Mouse (Mus musculus) forebrain, embryonic 14.5 days (tissue): ENCODE data around the gene Trip10. TPM values are rescaled to one million over a fixed set of nuclear protein-coding genes. Genes with fewer than 3 reads are reported as not detected.
A peak's percentile ranks its signal among the peaks of the same experiment; 100 is the strongest.

Source experiments
- ATAC-seq: fragments of 200-750 bp; cut with Nextera tagmentation; 2 replicates; pipeline ENCODE4 v1.8.0; 2017; ENCODE audit warnings: mild to moderate bottlenecking, moderate library complexity
- DNase-seq: peaks from one replicate; pipeline ENCODE4 v3.0.0-alpha.2; 2015; ENCODE audit warnings: low spot score
- H3K27ac ChIP-seq: fragments of 300-500 bp; sonication (generic); 2 replicates; pipeline ENCODE4 v1.5.1; 2014; ENCODE audit warnings: low read depth, mild to moderate bottlenecking, control low read depth, low read length, moderate library complexity
- H3K27me3 ChIP-seq: fragments of 300-500 bp; sonication (generic); replicated peaks from 2 replicates; pipeline ENCODE4 v1.6.1; 2014; ENCODE audit warnings: low read length, control low read depth, mixed read lengths; ENCODE audit not compliant: control insufficient read depth, insufficient read depth
- H3K36me3 ChIP-seq: fragments of 300-500 bp; sonication (generic); 2 replicates; pipeline ENCODE4 v1.6.1; 2014; ENCODE audit warnings: low read length, control low read depth; ENCODE audit not compliant: control insufficient read depth, insufficient read depth
- H3K4me1 ChIP-seq: fragments of 300-500 bp; sonication (generic); 2 replicates; pipeline ENCODE4 v1.6.1; 2014; ENCODE audit warnings: antibody characterized with exemption, low read length, control low read depth; ENCODE audit not compliant: control insufficient read depth, insufficient read depth
- H3K4me2 ChIP-seq: fragments of 300-500 bp; sonication (generic); 2 replicates; pipeline ENCODE4 v1.6.1; 2014; ENCODE audit warnings: mild to moderate bottlenecking, control low read depth, low read length
- H3K4me3 ChIP-seq: fragments of 300-500 bp; sonication (generic); 2 replicates; pipeline ENCODE4 v1.5.1; 2014; ENCODE audit warnings: low read depth, low read length, control low read depth
- H3K9ac ChIP-seq: fragments of 300-500 bp; sonication (generic); 2 replicates; pipeline ENCODE4 v1.6.1; 2014; ENCODE audit warnings: mild to moderate bottlenecking, low read length, control low read depth, moderate library complexity
- H3K9me3 ChIP-seq: fragments of 300-500 bp; sonication (generic); replicated peaks from 2 replicates; pipeline ENCODE4 v1.6.1; 2016; ENCODE audit warnings: low read length, control low read depth, mixed read lengths; ENCODE audit not compliant: control insufficient read depth
- WGBS: fragments of 180-500 bp; shearing (Covaris S2); extraction: QIAGEN DNeasy Blood & Tissue Kit; methylation state at CpG from one replicate; pipeline ENCODE4 v1.1.7; 2014; 5-methylcytosine and 5-hydroxymethylcytosine counted together
- polyA plus RNA-seq: library from polyadenylated mRNA; unstranded; fragments of >200 nt; fragmentation: Nextera tagmentation; extraction: Ambion mirVana; gene quantifications from 2 replicates; pipeline ENCODE4 v1.2.1, GENCODE M21; 2014

Gene Trip10
- 10.4 and 11.8 TPM in 2 replicates for polyA plus RNA-seq

DNA sequence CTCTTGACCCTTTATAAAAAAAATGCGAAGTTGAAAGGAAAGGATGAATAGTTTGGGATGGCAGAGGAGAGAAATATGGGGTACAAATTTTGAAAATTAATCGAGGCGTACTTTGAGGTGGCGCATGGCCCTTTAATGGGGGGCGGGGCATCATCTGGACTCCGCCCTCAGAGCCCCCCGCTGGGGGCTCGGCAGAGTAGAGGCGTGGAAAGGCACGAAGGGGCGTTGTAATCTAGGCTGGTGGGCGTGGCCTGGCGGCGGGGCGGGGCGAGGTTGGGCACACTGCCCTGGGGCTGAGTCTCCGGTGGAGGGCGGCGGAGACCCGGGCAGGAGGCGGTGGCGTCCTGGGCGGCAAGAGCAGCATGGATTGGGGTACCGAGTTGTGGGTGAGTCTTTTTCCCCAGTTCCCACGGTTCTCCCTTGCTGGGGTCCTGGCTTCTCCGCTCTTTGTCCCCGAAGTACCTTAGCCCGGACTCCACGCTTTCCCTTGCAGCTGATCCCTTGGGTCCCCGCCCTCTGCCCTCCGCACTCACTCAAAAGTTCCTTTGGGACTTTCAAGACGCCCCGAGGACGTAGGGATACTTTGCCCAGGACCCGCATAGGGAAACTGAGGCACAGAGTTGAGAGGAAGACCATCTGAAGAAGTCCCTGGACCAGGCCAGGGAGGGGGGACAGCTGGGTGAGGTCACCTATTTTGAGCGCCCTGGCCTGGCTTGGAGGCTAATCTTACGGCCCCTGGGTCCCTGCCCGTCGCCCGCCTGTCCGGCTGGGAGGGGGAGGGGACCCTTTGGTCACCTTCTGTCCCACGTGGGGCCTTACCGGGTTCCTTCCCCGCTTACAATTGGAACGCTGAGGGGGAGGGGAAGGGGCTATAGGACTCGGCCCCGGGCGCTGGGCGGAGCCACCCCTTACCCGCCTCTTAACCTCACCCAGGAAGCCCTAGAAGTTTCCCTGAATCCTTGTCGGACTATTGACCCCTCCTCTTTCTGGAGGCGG lies at the start of gene Trip10:
Trip10 (plus strand) TSS at position 270 of the 996 bp plus-strand sequence.
- under 1% methylated on average over 49 of the region's 52 CpGs for WGBS
- no peaks in the 10 kb centered on the region for H3K9me3 ChIP-seq
- DNase-seq (peak; percentile 89), ATAC-seq (peak; percentile 11)
- H3K36me3 ChIP-seq: peaks cover 10% of the 10 kb centered on the region
- H3K27me3 ChIP-seq: no peaks in the 10 kb centered on the region
- peaks cover 26% of the 10 kb centered on the region for H3K4me1 ChIP-seq
- peak within 1 kb of the TSS; percentile 56 for H3K4me3 ChIP-seq
- peak within 1 kb of the TSS; percentile 63 for H3K9ac ChIP-seq
- H3K27ac ChIP-seq: peak within 1 kb of the TSS; percentile 86
- peak within 1 kb of the TSS; percentile 89 for H3K4me2 ChIP-seq

GRCm38 (mm10) chr17:57201841-57202724 lies 47.2 kb upstream of the Trip10 start:
- H3K4me1 ChIP-seq: no peaks in the 10 kb centered on the region
- H3K27me3 ChIP-seq: no peaks in the 10 kb centered on the region
- no peak overlapping the region for H3K4me3 ChIP-seq
- no peak overlapping the region for H3K4me2 ChIP-seq
- no peaks in the 10 kb centered on the region for H3K9me3 ChIP-seq
- DNase-seq (no peak), ATAC-seq (no peak)
- no peak overlapping the region for H3K27ac ChIP-seq
- H3K36me3 ChIP-seq: no peaks in the 10 kb centered on the region
- H3K9ac ChIP-seq: no peak overlapping the region
- 84% methylated on average over 10 of the region's 10 CpGs for WGBS

DNA sequence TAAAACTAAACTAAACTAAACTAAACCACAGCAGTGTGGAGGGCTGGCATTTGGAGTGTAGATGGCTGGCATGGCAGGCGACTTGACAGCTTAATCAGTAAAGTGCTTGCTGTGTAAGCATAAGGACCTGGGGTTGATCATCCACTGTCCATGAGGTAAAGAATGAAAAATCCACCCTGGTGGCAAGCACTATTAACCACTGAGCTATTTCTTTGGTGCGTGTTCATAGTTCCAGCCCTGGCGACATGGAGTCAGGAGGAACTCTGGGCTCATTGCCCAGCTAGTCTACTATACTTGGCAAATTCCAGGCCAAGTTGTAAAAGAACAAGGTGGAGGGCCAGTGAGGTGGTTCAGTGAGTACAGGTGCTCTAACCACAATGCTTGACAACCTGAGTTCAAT lies 41.3 kb upstream of the Trip10 start:
- Histone ChIP-seq H3K9me3 (no peaks in the 10 kb centered on the region), H3K9ac (no peak overlapping the region), H3K27ac (no peak overlapping the region), H3K4me1 (no peaks in the 10 kb centered on the region), H3K4me3 (no peak overlapping the region), H3K4me2 (no peak overlapping the region), H3K36me3 (no peaks in the 10 kb centered on the region), H3K27me3 (no peaks in the 10 kb centered on the region)
- no peak for DNase-seq
- ATAC-seq: no peak
- WGBS: 89% methylated on average over 3 of the region's 3 CpGs

- no peaks in the 10 kb centered on the region for H3K4me1 ChIP-seq
- 81% methylated on average over 4 of the region's 4 CpGs for WGBS
- H3K4me3 ChIP-seq: no peak overlapping the region
- DNase-seq: no peak
- H3K27ac ChIP-seq: no peak overlapping the region
- H3K4me2 ChIP-seq: no peak overlapping the region
- H3K9me3 ChIP-seq: no peaks in the 10 kb centered on the region
- ATAC-seq: no peak
- H3K9ac ChIP-seq: no peak overlapping the region
- H3K27me3 ChIP-seq: no peaks in the 10 kb centered on the region
- H3K36me3 ChIP-seq: no peaks in the 10 kb centered on the region
Observed at GRCm38 (mm10) chr17:57209330-57209729, 39.9 kb upstream of the Trip10 start.

DNA sequence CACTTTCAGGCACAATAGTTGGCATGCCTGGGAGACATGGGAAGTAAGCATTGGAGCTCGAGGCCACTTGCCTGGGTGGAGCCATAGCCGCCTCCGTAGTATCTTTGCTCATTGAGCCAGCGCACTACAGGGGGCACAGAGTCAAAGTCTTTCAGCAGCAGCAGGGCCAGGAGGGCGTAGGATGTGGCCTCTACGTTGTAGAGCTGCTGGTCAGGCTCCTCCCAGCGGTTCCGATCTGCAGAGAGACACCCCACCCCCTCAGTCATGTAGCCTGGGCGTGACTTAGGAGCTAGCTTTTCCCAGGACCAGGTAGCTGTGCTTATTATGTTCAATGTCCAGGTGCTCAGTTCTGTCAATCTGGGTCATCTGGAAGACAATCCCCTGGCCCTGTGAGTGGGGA lies 37.8 kb upstream of the Trip10 start:
- no peak overlapping the region for H3K4me2 ChIP-seq
- 59% methylated on average over 9 of the region's 9 CpGs for WGBS

DNA sequence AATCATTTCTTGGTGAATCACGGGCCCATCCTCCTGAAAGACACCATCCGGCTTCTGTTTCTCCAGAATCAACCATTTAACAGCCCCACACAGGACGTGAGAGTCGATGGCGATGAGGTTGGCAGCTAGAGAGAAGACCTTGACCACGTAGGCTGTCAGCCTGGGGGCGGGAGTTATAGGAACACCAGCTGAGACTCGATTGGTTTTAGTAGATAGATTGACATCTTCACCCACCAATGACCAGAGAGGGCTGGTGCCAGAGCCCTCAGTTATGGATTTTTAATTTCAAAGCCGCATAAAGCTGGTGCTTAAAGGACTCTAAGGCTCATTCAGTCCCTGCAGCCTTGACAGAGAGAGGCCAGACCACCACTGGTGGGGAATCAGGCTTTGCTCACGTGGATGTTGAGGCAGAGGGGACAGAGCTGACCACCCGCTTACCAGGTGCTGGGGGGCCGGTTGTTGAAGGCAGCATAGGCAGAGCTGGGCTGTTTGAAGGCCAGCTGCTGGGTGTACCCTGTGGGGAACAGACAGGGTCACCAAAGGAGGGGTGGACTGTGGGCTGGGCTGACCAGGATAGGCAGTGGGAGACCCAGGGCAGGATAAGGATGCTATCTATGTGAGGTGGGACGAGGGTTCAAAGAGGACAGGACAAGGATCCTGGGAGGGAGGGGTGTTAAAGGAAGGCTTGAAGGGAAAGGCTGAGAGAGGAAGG lies 34.4 kb upstream of the Trip10 start:
- Histone ChIP-seq H3K4me2 (no peak overlapping the region), H3K4me3 (no peak overlapping the region)

More for the DNA sequence above, 37.8 kb upstream of the Trip10 start:
- no peaks in the 10 kb centered on the region for H3K9me3 ChIP-seq
- H3K27me3 ChIP-seq: no peaks in the 10 kb centered on the region
- no peak overlapping the region for H3K4me3 ChIP-seq
- H3K27ac ChIP-seq: no peak overlapping the region
- no peak for ATAC-seq
- no peak overlapping the region for H3K9ac ChIP-seq
- DNase-seq: no peak
- no peaks in the 10 kb centered on the region for H3K4me1 ChIP-seq
- H3K36me3 ChIP-seq: no peaks in the 10 kb centered on the region

DNA sequence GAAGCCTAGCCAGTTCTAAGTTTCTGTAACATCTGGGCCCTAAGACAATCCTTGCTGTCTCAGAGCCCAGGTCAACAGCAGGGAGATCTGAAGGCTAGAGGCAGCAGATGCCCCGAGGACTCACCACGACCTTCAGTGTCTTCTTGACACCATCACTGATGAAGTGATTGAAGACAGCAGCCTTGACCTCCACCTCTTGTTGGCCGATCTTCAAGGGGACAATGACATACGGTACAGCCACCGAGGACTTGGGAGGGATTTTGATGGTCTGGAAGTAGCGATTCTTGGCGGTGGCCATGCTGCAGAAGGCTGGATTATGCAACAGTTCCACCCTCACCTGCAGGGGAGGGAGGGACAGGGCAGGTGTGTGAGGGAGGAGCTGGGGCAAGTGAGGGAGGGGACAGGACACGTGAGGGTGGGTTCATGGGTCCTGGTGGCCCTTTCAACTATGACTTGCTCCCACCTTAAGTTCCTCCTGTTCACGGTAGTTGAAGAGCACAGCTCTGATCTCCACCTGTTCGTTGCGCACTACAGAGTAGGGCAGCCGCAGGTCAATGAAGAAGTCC lies 30.8 kb upstream of the Trip10 start:
- 84% methylated on average over 12 of the region's 12 CpGs for WGBS
- H3K9ac ChIP-seq: no peak overlapping the region
- no peaks in the 10 kb centered on the region for H3K9me3 ChIP-seq
- H3K36me3 ChIP-seq: no peaks in the 10 kb centered on the region
- DNase-seq (no peak), ATAC-seq (no peak)
- no peaks in the 10 kb centered on the region for H3K27me3 ChIP-seq
- no peak overlapping the region for H3K27ac ChIP-seq
- H3K4me3 ChIP-seq: no peak overlapping the region
- no peaks in the 10 kb centered on the region for H3K4me1 ChIP-seq
- no peak overlapping the region for H3K4me2 ChIP-seq

More for the DNA sequence above, 34.4 kb upstream of the Trip10 start:
- H3K36me3 ChIP-seq: no peaks in the 10 kb centered on the region
- 53% methylated on average over 13 of the region's 13 CpGs for WGBS
- no peaks in the 10 kb centered on the region for H3K27me3 ChIP-seq
- DNase-seq (peak; percentile 71), ATAC-seq (peak; percentile 76)
- H3K27ac ChIP-seq: no peak overlapping the region
- H3K9me3 ChIP-seq: no peaks in the 10 kb centered on the region
- H3K4me1 ChIP-seq: no peaks in the 10 kb centered on the region
- H3K9ac ChIP-seq: no peak overlapping the region; the same call in 1 of the 2 replicates
